Mouse (Mus musculus) liver, embryonic 14.5 days (tissue): ENCODE results near the gene Nop53.

Source experiments
- CTCF ChIP-seq: IDR thresholded peaks from 2 replicates; pipeline ENCODE4 v1.5.1; 2016; ENCODE audit warnings: antibody characterized with exemption, low read depth, control low read depth
- EP300 ChIP-seq: IDR thresholded peaks from 2 replicates; pipeline ENCODE4 v1.6.1; 2016; ENCODE audit warnings: antibody characterized with exemption, low read depth

DNA sequence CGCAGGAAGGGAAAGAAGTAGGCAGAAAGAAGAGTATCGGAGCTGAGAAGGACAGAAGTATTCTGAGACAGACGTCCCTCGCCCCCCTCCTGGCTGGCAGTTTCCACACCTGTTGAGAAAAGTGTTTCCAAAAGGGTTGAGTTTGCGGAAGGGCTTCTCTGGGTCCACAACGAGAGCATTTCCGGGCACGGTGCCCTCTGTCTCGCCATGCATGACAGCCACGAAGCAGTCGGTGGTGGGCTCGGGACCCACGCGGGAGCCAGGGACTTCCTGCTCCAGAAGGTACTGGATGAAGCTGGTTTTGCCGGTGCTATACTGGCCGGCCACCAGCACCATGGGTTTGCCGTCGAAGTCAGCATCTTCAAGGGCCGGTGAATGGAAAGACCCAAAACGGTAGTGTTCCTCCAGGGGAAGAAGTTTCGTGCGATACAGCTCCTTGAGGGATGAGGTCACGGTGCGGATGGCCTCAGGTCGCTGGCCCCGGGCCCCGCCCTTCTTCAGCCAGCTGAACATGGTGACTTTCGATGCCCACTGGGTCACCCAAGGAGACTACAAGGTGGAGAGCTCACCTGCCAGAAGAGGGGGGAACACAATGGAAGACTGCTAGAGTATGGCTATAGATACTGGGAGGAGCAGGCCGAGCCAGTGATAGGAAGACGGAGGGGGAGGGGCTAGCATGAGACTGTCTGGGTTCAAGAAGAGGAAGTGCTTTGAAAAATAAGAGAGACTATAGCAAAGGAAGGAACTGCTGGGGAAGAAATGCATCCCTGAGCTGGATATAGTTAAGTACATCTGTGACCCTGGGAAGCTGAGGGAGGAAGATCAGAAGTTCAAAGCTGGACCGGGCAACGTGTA lies 18.2 kb upstream of the Nop53 start:
- TF ChIP-seq EP300 (no peak), CTCF (no peak)
